Mouse (Mus musculus): ENCODE measurements around the gene Cdk5r2. TPM values are rescaled to one million over a fixed set of nuclear protein-coding genes. Genes with fewer than 3 reads are reported as not detected.
"Not testable (repeated sequence)": the region's sequence is repeated elsewhere in the genome, so short reads cannot be mapped to it uniquely, and the experiment has no call there.

The Cdk5r2 gene
- polyA plus RNA-seq (2016; fragmentation: Nextera tagmentation; extraction: Ambion mirVana), result 0.21 and 0.39 TPM in 2 replicates

DNA sequence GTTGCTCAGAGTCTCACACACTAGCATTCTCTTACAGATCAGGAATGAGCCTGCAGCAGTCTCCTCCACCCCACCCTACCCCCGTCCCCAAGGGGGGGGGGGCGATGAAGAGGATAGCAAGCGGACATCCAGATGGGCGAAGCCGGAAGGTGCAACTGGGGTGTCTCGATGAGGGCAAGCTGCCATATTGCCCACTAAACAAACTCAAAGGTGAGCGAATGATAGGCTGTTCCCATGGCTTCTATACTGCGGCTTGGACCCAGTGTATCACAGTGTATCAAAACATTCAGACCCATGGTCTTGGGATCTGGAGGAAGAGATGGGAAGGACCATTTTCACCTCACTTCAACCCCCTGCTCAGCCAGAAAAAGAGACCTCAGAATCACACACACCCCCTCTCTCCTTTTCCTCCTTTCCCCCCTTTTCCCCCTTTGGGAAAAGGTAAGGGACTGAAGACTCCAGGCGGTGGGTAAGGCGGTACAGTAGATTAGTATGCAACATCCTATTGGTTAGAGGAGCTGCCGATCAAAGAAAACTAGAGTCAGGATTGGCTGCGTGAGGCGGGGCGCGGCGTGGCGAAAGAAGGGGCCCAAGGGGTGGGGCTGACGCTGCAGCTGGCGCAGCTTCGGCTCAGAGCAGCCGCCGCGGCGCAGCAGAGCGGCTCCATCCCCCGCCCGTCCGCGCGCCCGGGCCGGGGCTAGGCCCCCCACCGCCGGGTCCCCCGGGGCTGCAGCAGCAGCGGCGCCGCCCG is at the start of gene Cdk5r2:
TSS of gene Cdk5r2 (plus strand) at position 629 of the 751 bp plus-strand sequence.
- H3K27ac ChIP-seq (replicated peaks), result peak within 1 kb of the TSS; percentile 78
- 2% methylated on average over 39 of the region's 39 CpGs for WGBS
- H3K4me1 ChIP-seq, result peaks cover 56% of the 10 kb centered on the region
- peaks cover 100% of the 10 kb centered on the region for H3K27me3 ChIP-seq (replicated peaks; ENCODE audit: low read depth, poor library complexity, severe bottlenecking)
- DNase-seq (ENCODE audit: low spot score), result peak; percentile 93
- no peaks in the 10 kb centered on the region for H3K36me3 ChIP-seq (replicated peaks)
- peak within 1 kb of the TSS; percentile 73 for H3K4me3 ChIP-seq
- no peaks in the 10 kb centered on the region for H3K9me3 ChIP-seq

DNA sequence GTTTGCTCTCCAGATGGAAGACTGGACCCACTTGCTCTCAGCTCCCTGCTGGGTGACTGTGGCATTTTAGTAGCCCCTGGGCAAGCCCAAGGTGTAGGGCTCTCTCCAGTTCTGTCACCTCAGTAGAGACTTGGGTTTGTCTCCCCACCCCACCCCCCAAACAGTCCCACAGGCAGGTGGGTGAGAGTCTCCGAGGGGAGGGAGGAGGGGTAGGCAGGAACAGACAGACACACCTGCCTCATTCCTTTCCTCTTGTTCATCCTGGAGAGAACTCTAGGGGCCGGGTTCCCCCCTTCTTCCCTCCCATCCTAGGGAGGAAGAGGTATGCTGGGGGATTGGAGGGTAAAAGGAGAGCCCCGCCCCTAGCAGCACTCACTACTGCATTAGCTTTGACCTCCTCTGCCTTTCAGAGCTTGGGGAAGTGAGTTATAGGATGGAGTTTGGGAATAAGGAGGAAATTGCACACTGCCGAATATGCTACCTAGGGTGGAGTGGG is 49.3 kb upstream of the Cdk5r2 start:
- no peaks in the 10 kb centered on the region for H3K36me3 ChIP-seq (replicated peaks)
- DNase-seq (ENCODE audit: low spot score), result no peak
- H3K27ac ChIP-seq (replicated peaks), result no peak overlapping the region
- no peaks in the 10 kb centered on the region for H3K9me3 ChIP-seq
- H3K4me3 ChIP-seq, result no peak overlapping the region
- H3K4me1 ChIP-seq, result peaks cover 68% of the 10 kb centered on the region
- 8% methylated on average over 4 of the region's 4 CpGs for WGBS
- peaks cover 100% of the 10 kb centered on the region for H3K27me3 ChIP-seq (replicated peaks; ENCODE audit: low read depth, poor library complexity, severe bottlenecking)

DNA sequence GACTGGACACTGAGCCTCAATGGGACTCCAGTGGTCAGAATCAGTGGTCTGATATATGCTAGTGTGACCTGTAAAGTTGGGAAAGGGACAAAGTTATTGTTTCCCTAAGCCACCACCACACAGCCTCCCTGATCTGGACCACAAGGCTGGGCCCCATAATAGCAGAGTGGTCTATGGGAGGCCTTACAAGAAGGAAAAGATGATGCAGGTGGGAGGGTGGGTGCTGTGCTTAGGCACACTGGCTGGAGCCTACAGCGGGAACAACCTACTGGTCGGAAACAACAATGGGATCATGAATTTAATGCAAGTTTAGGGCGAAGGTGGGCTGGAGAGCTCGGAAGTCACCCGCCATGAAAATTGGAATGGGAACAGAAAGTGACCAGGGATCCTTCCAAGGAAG is 48.9 kb upstream of the Cdk5r2 start:
- H3K4me3 ChIP-seq, result no peak overlapping the region; the same call in 1 of the 2 replicates
- no peaks in the 10 kb centered on the region for H3K36me3 ChIP-seq (replicated peaks)
- peaks cover 100% of the 10 kb centered on the region for H3K27me3 ChIP-seq (replicated peaks; ENCODE audit: low read depth, poor library complexity, severe bottlenecking)
- H3K27ac ChIP-seq (replicated peaks), result no peak overlapping the region
- DNase-seq (ENCODE audit: low spot score), result no peak
- H3K4me1 ChIP-seq, result peaks cover 64% of the 10 kb centered on the region
- no peaks in the 10 kb centered on the region for H3K9me3 ChIP-seq
- WGBS, result 7% methylated on average over 5 of the region's 5 CpGs

DNA sequence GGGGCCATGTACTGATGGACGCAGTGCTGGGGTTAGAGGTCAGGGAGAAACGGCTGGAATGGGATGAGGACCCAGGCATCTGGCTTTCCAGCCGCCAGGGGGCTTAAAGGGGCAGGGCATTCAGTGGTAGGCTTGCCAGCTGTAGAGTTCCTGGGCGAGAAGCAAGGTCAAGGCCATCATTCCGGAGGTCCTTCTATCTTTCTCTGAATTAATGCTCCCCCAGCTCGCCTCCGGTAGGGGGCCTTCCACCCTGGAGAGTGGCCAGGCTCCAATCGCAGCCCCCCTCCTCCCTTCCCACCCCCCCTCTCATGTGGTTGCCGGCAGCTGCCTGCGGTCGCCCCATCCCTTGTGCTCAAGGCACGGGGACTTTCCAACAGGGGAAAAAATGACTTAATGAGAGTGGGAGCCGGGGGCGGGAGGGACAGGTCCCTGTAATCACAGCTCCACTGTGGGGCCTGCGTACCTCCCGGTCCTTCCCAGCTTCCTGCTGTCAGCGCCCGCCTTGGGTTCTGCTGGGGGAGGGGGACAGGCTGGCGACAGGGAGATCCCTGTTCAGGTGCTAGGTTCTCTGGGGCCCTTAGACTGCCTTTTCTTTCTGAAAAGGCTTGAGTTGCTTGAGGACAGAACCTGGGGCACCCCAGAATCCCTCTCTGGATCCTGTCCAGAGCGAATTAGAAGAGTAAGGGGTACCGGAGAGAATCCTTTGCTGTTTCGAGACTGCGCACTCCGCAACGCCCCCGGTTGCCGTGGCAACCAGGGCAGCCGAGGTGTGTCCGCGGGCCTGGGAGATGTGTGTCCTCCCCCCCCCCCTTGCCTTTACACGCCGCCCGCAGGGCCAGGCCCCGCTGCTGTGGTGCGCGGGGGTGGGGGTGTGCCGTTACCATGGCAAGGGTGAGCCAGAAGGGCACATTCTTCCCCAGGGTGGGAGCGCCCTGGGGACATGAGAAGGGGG is 48.1 kb upstream of the Cdk5r2 start:
- Histone ChIP-seq H3K36me3 (replicated peaks) (no peaks in the 10 kb centered on the region), H3K27me3 (replicated peaks; ENCODE audit: low read depth, poor library complexity, severe bottlenecking) (peaks cover 100% of the 10 kb centered on the region), H3K27ac (replicated peaks) (peak overlapping the region; percentile 40; the same call in 1 of the 2 replicates), H3K4me3 (peak overlapping the region; percentile 50), H3K4me1 (peaks cover 61% of the 10 kb centered on the region), H3K9me3 (no peaks in the 10 kb centered on the region)
- WGBS, result under 1% methylated on average over 38 of the region's 38 CpGs
- DNase-seq (ENCODE audit: low spot score), result peak; percentile 66

DNA sequence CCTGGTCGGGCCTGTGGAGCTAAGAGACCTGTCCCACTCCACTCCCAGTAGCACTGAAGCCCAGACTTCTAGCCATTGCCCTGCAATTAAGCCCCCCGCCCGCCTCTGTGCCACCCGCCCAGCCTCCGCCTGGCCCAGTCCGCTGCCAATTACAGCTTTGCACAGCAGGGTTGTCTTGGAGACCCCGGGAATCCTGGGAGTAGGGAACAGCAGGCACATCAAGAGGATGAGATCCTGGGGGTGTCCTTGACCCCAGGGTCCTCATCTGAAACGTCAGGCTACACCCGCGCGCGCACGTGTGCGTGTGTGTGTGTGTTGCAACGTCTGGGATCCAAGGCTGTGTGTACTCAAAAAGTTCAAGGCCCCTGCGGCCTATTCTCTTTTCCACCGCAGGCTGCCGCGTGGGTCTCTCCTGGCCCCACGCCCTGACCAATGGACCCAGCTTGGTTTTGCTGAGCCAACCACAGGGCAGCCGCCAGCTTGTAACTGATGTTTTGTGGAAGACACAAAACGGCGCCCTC is 47.1 kb upstream of the Cdk5r2 start:
- Histone ChIP-seq H3K27ac (replicated peaks) (no peak overlapping the region; the same call in 1 of the 2 replicates), H3K4me3 (peak overlapping the region; percentile 50), H3K36me3 (replicated peaks) (no peaks in the 10 kb centered on the region), H3K4me1 (peaks cover 55% of the 10 kb centered on the region), H3K9me3 (no peaks in the 10 kb centered on the region), H3K27me3 (replicated peaks; ENCODE audit: low read depth, poor library complexity, severe bottlenecking) (peaks cover 100% of the 10 kb centered on the region)
- WGBS, result 4% methylated on average over 23 of the region's 23 CpGs
- no peak for DNase-seq (ENCODE audit: low spot score)

DNA sequence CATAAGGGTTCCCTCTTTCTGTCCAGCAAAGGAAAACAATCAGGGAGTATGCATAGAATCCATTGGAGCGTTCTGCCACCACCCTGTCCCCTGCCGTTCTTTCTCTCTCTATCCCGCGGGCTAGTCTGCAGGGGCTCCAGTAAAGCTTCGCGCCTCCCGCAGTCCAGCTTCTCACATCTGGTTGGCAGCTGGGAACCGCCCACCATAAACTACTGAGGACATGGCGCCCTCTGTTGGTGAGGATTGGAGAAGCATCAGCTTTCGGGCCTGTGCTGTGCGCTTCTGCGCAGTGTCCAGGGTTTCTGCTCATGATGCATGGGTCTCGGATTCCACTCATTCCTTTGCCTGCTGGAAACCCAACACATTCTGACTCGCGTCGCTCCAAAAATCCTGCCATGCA is 46.7 kb upstream of the Cdk5r2 start:
- Histone ChIP-seq H3K27ac (replicated peaks) (no peak overlapping the region), H3K4me1 (peaks cover 50% of the 10 kb centered on the region), H3K36me3 (replicated peaks) (no peaks in the 10 kb centered on the region), H3K27me3 (replicated peaks; ENCODE audit: low read depth, poor library complexity, severe bottlenecking) (peaks cover 100% of the 10 kb centered on the region), H3K9me3 (no peaks in the 10 kb centered on the region), H3K4me3 (peak overlapping the region; percentile 50)
- DNase-seq (ENCODE audit: low spot score), result peak; percentile 94
- 0% methylated on average over 16 of the region's 16 CpGs for WGBS

DNA sequence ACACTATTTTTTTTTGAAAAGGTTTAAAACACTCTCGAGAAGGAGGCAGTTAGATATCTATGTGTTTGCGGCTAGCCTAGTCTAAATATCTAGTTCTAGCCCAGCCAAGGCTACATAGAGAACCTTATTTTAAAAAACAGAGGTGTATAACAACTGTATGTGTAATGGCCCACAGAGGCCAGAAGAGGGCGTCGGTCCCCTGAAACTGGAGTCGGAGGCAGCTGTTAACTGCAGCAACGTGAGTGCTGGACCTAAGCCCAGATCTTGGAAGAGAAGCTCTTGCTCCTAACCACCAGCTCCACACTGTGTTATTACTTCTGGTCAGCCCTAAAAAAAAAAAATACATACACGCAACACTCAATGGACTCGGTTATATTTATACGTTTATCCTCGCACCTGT is 45.7 kb upstream of the Cdk5r2 start:
- H3K27me3 ChIP-seq (replicated peaks; ENCODE audit: low read depth, poor library complexity, severe bottlenecking), result peaks cover 100% of the 10 kb centered on the region

DNA sequence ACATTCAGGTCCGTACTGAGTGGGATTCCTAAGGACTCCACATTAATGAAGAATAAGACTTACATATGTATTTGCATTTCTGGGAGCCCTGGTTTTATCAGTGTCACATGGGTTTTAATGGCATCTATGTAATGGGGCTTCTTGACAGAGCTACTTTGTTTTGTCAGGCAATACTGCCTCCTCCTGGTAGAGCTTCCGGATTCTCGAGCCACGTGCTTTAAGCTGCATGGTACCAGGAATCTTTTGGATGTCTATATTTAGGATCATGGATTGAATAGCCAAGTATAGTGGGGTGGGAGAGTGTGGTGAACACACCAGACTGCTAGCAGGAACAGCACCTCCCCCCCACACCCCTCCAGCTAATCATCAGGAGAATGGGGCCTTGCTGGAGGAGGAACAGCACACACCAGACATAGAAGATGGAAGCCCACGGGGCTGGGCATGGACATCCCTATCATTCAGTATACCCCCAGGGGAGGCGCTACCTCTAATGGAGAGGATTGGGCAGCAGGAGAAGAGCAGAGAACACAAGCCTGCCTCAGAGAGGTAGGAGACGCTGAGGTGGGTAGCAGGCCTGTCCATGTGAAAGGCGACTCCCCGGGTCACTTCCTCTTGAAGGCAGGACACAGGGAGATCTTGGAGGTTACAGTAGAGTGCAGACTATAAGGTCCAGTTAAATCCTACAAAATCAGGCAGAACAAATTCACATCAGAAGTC is 39.6 kb upstream of the Cdk5r2 start:
- H3K4me1 ChIP-seq, result peaks cover 14% of the 10 kb centered on the region
- 77% methylated on average over 9 of the region's 9 CpGs for WGBS
- DNase-seq (ENCODE audit: low spot score), result no peak

More for the DNA sequence above, 45.7 kb upstream of the Cdk5r2 start:
- H3K27ac ChIP-seq (replicated peaks), result no peak overlapping the region
- WGBS, result 59% methylated on average over 10 of the region's 10 CpGs
- peaks cover 41% of the 10 kb centered on the region for H3K4me1 ChIP-seq
- H3K9me3 ChIP-seq, result no peaks in the 10 kb centered on the region
- H3K36me3 ChIP-seq (replicated peaks), result no peaks in the 10 kb centered on the region
- H3K4me3 ChIP-seq, result no peak overlapping the region
- DNase-seq (ENCODE audit: low spot score), result no peak

DNA sequence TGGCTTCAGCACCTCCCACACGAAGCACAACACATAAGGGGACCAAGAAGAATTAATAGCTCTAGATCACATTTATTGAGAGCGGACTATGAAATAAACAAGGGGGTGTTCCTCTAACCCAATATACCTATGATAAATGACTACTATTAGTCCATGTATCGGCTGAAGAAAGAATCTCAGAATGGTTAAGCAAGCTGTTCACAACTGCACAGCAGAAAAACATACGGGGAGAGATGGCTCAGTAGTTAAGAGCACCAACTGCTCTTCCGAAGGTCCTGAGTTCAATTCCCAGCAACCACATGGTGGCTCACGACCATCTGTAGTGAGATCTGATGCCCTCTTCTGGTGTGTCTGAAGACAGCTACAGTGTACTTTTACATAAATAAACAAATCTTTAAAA is 38.8 kb upstream of the Cdk5r2 start:
- Histone ChIP-seq H3K27me3 (replicated peaks; ENCODE audit: low read depth, poor library complexity, severe bottlenecking) (peaks cover 31% of the 10 kb centered on the region), H3K4me1 (peaks cover 14% of the 10 kb centered on the region)
- not testable (repeated sequence) for H3K9me3 ChIP-seq; H3K27ac ChIP-seq (replicated peaks); H3K36me3 ChIP-seq (replicated peaks); DNase-seq (ENCODE audit: low spot score); H3K4me3 ChIP-seq
- WGBS, result 89% methylated on average over 6 of the region's 6 CpGs

More for the DNA sequence above, 39.6 kb upstream of the Cdk5r2 start:
- H3K27ac ChIP-seq (replicated peaks), result no peak overlapping the region
- no peaks in the 10 kb centered on the region for H3K9me3 ChIP-seq
- no peak overlapping the region for H3K4me3 ChIP-seq
- H3K36me3 ChIP-seq (replicated peaks), result no peaks in the 10 kb centered on the region
- peaks cover 39% of the 10 kb centered on the region for H3K27me3 ChIP-seq (replicated peaks; ENCODE audit: low read depth, poor library complexity, severe bottlenecking)

DNA sequence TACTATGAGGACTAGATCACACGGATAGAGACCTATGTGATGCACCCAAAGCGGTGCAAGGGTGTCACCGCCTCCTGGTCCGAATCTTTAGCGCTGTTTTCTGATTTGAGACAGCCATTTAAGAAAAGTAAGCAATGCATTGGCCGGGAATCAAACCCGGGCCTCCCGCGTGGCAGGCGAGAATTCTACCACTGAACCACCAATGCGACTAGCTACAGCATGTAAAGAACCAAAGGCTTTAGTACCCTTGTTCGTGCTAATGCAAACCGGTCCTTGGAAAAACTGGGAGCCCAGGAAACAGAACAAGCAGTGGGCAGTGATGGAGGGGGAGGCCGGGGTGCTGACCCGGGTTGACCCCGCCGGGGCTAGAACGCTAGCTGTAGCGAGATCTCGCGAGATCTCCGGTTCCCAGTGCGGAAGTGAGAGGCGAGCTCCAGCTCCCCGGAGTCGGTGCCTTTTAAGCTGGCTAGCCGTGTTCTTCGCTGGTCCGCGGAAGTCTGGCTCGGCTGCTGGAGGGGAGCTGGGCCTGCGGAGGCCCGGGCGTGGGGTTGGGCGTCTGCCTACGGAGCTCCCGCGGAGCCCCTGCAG is 38.0 kb upstream of the Cdk5r2 start:
- Histone ChIP-seq H3K27me3 (replicated peaks; ENCODE audit: low read depth, poor library complexity, severe bottlenecking) (peaks cover 23% of the 10 kb centered on the region), H3K4me1 (peaks cover 14% of the 10 kb centered on the region), H3K27ac (replicated peaks) (peak overlapping the region; percentile 93), H3K36me3 (replicated peaks) (no peaks in the 10 kb centered on the region), H3K9me3 (no peaks in the 10 kb centered on the region), H3K4me3 (peak overlapping the region; percentile 74)
- 5% methylated on average over 38 of the region's 38 CpGs for WGBS
- peak; percentile 94 for DNase-seq (ENCODE audit: low spot score)

DNA sequence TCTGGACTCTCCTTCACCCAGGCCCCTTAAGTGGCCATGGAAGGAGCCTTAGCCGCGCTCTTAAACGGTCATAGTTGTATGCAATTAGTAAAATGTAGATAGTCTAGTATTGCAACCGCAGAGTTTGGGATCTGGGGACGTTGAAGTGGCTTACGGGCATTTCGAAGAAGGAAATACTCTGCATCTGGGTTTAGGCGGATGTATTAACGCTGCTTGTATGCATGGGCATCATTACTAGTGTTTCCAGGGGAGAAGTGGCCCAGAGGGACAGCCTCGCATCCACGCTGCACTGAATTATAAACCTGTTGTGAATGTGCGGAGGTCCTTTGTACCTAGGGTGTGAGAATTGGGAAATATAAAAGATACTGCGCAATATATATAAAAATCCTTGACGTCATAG is 37.5 kb upstream of the Cdk5r2 start:
- H3K4me1 ChIP-seq, result peaks cover 14% of the 10 kb centered on the region
- H3K9me3 ChIP-seq, result no peaks in the 10 kb centered on the region
- peak overlapping the region; percentile 74 for H3K4me3 ChIP-seq
- H3K27me3 ChIP-seq (replicated peaks; ENCODE audit: low read depth, poor library complexity, severe bottlenecking), result peaks cover 18% of the 10 kb centered on the region
- 18% methylated on average over 14 of the region's 14 CpGs for WGBS
- DNase-seq (ENCODE audit: low spot score), result no peak
- peak overlapping the region; percentile 93 for H3K27ac ChIP-seq (replicated peaks)
- no peaks in the 10 kb centered on the region for H3K36me3 ChIP-seq (replicated peaks)
